Mouse (Mus musculus): Measurements from ENCODE around the gene Igflr1. TPM values are rescaled to one million over a fixed set of nuclear protein-coding genes. Genes with fewer than 3 reads are reported as not detected.

Igflr1 gene
- polyA plus RNA-seq (2015; fragmentation: Nextera tagmentation; extraction: Ambion mirVana), result 3.2 and 4.9 TPM in 2 replicates

DNA sequence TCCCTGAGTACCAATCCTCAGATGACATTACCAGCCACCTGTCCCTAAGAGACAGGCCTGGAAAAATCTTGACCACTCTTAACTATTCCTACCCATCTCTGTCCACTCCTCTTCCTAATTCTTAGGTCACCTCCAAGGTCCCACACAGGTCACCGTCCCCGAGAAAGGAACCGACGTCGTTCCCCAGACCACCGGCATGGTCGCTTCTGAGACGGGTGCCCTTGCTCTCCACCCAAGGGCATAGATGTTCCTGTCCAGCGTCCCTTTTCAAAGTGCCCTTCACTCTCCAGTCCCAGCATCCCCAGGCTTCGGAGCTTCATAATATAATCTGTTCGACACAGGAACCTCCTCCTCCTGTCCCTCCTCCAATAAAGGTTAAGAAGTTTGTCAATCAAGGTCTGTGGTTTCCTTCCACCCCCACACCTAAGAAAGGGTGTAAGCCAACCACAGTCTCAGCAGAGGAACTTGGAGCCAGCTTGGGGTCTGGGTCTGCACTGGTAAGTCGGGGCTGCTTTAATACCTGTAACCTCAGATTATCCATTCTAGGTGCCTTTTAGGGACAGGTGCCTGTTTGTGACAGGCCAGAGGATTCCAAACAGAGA, at the start of gene Igflr1:
Gene Igflr1, plus strand, starts transcription at position 458 of the 602 bp plus-strand sequence.
- Histone ChIP-seq H3K4me1 (peaks cover 19% of the 10 kb centered on the region), H3K4me2 (replicated peaks) (peak within 1 kb of the TSS; percentile 82), H3K9me3 (no peaks in the 10 kb centered on the region), H3K27me3 (no peaks in the 10 kb centered on the region), H3K27ac (no peak within 1 kb of the TSS; the same call in 1 of the 2 replicates), H3K4me3 (peak within 1 kb of the TSS; percentile 74; the same call in 1 of the 2 replicates), H3K36me3 (peaks cover 48% of the 10 kb centered on the region), H3K9ac (no peak within 1 kb of the TSS)
- 96% methylated on average over 12 of the region's 12 CpGs for WGBS
- ATAC-seq (ENCODE audit: low FRiP score, low read depth), result no peak

DNA sequence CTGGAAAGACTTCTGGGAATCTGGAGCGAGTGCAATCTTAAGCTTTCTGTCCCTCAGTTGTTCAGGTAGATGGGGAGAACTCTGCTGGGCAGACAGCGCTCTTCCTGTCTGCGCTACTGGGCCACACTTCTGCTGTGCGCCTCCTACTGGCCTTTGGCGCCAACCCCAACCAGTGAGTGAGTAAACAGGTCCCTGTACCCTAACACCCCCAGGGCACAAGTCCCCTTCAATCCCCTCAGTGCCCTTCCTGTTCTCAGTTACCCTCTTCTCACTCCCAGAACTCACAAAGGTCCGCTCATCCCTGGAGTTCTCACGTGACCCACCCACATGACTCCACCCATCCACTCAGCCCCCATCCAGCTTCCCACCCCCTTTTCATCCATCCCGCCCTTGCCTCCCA, 46.9 kb upstream of the Igflr1 start:
- H3K36me3 ChIP-seq, result peaks cover 9% of the 10 kb centered on the region
- H3K27me3 ChIP-seq, result 0 out of 2 replicates have a peak, but pooled peaks cover 3% of the 10 kb centered on the region
- H3K4me2 ChIP-seq (replicated peaks), result no peak overlapping the region
- no peak for ATAC-seq (ENCODE audit: low FRiP score, low read depth)
- H3K27ac ChIP-seq, result no peak overlapping the region
- no peak overlapping the region for H3K4me3 ChIP-seq
- no peak overlapping the region for H3K9ac ChIP-seq
- H3K9me3 ChIP-seq, result no peaks in the 10 kb centered on the region
- 42% methylated on average over 8 of the region's 8 CpGs for WGBS
- no peaks in the 10 kb centered on the region for H3K4me1 ChIP-seq

GRCm38 (mm10) chr7:30520396-30520795, 44.8 kb upstream of the Igflr1 start:
- 0 out of 2 replicates have a peak, but pooled peaks cover 2% of the 10 kb centered on the region for H3K27me3 ChIP-seq
- no peaks in the 10 kb centered on the region for H3K9me3 ChIP-seq
- 0 out of 2 replicates have a peak overlapping the region, but pooled peaks have one; percentile 0 for H3K9ac ChIP-seq
- H3K4me3 ChIP-seq, result no peak overlapping the region
- H3K36me3 ChIP-seq, result peaks cover 24% of the 10 kb centered on the region
- no peaks in the 10 kb centered on the region for H3K4me1 ChIP-seq
- 79% methylated on average over 4 of the region's 4 CpGs for WGBS
- no peak overlapping the region for H3K4me2 ChIP-seq (replicated peaks)
- no peak for ATAC-seq (ENCODE audit: low FRiP score, low read depth)
- H3K27ac ChIP-seq, result no peak overlapping the region

DNA sequence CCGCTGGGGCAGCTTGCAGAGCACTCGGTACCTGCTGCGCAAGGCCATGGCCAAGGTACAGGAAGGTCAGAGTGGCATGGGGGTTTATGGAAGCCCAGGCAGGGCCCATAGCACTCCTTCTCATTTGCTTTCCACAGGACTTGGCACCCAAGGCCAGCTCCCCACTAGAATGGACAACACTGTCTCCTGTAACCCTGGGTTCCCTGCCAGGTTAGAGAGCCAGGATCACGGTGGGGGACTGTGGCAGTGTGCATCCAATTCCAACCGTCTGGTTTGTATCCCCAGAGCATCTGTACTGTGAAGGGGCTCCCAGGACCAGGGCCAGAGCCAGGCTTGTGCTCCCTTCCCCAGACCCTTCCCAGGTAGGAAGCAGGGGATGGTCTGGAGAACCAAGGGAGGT, 44.4 kb upstream of the Igflr1 start:
- H3K9ac ChIP-seq, result no peak overlapping the region
- H3K4me3 ChIP-seq, result no peak overlapping the region
- no peaks in the 10 kb centered on the region for H3K9me3 ChIP-seq
- H3K36me3 ChIP-seq, result peaks cover 29% of the 10 kb centered on the region
- H3K4me2 ChIP-seq (replicated peaks), result no peak overlapping the region
- no peak overlapping the region for H3K27ac ChIP-seq
- H3K27me3 ChIP-seq, result no peaks in the 10 kb centered on the region
- WGBS, result 81% methylated on average over 5 of the region's 5 CpGs
- no peak for ATAC-seq (ENCODE audit: low FRiP score, low read depth)
- H3K4me1 ChIP-seq, result peaks cover under 1% of the 10 kb centered on the region; the same call in 1 of the 2 replicates

DNA sequence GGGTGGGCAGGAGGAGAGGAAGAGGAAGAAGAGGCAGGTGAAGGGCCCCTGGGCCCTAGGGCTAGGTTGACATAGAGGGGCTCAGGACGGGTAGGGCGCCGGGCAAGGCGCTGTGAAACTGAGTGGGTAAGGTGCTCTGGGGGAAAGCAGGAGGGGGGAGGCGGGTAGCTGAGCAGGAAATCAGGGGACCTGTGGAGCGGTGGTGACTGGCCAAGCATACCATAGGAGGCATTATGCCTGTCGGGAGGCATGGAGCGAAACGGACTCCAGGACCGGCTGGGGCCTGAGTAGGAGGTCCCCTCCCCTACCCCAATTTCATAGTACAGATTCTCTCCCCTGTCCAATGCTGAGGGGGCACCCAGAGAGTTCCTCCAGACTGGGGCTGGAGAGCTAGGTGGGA, 42.4 kb upstream of the Igflr1 start:
- 79% methylated on average over 10 of the region's 10 CpGs for WGBS
- Histone ChIP-seq H3K36me3 (peaks cover 47% of the 10 kb centered on the region), H3K9me3 (no peaks in the 10 kb centered on the region), H3K27ac (no peak overlapping the region), H3K9ac (no peak overlapping the region), H3K27me3 (no peaks in the 10 kb centered on the region), H3K4me1 (peaks cover 12% of the 10 kb centered on the region), H3K4me2 (replicated peaks) (no peak overlapping the region), H3K4me3 (no peak overlapping the region)
- ATAC-seq (ENCODE audit: low FRiP score, low read depth), result no peak

- ATAC-seq (ENCODE audit: low FRiP score, low read depth), result no peak
- Histone ChIP-seq H3K4me2 (replicated peaks) (no peak overlapping the region), H3K27ac (no peak overlapping the region), H3K4me1 (peaks cover 12% of the 10 kb centered on the region), H3K36me3 (peaks cover 64% of the 10 kb centered on the region), H3K9me3 (no peaks in the 10 kb centered on the region), H3K9ac (no peak overlapping the region), H3K4me3 (no peak overlapping the region), H3K27me3 (no peaks in the 10 kb centered on the region)
- WGBS, result 74% methylated on average over 6 of the region's 6 CpGs
These were observed 40.7 kb upstream of the Igflr1 start for GRCm38 (mm10) chr7:30524487-30524886.

DNA sequence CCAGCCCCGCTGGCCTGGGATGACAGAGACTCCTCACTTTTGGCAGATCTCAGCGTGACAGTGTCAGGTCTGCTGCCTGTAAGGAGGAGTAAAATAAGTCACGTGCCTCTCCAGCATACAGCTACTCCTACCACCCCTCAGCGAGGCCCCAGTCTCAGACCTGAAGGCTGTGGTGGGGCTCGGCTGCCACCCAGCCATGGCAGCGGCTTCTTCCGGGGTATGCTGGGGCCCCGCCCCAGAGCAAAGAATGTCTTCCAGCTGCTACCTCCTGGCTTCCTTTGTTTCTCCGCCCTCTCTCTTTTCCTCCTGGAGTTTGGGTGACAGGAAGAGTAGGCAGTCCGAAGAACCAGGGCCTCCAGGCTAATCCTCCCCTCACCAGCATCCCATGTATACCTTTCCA, 39.3 kb upstream of the Igflr1 start:
- ATAC-seq (ENCODE audit: low FRiP score, low read depth), result no peak
- Histone ChIP-seq H3K4me2 (replicated peaks) (peak overlapping the region; percentile 23), H3K4me3 (no peak overlapping the region; the same call in 1 of the 2 replicates), H3K9me3 (no peaks in the 10 kb centered on the region), H3K27me3 (no peaks in the 10 kb centered on the region), H3K36me3 (peaks cover 78% of the 10 kb centered on the region), H3K4me1 (peaks cover 12% of the 10 kb centered on the region), H3K27ac (no peak overlapping the region), H3K9ac (peak overlapping the region; percentile 43)
- 25% methylated on average over 10 of the region's 10 CpGs for WGBS

GRCm38 (mm10) chr7:30526399-30526798, 38.8 kb upstream of the Igflr1 start:
- Histone ChIP-seq H3K4me2 (replicated peaks) (peak overlapping the region; percentile 23), H3K9me3 (no peaks in the 10 kb centered on the region), H3K4me1 (peaks cover 12% of the 10 kb centered on the region), H3K27ac (no peak overlapping the region; the same call in 1 of the 2 replicates), H3K27me3 (no peaks in the 10 kb centered on the region), H3K4me3 (peak overlapping the region; percentile 11; the same call in 1 of the 2 replicates), H3K9ac (peak overlapping the region; percentile 43), H3K36me3 (peaks cover 83% of the 10 kb centered on the region)
- no peak for ATAC-seq (ENCODE audit: low FRiP score, low read depth)
- 19% methylated on average over 17 of the region's 17 CpGs for WGBS

DNA sequence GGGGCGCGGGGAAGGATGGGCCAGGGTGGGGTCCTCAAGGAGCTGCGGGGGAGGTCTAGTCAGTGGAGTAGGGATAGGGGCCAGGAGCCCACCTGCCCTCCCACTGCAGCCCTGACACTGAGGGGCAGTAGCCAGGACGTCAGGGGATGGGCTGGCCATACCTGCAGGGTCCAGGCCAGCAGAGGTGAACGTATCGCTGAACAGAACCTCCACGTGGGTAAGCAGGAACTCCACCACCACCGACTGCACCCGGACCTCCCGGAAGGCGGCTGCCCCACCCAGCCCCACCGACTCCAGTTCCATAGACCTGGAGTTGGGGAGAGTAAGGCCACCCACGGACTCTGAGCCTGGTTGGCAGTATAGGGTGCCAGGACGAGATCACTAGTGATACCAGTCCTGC, 38.2 kb upstream of the Igflr1 start:
- H3K27ac ChIP-seq, result no peak overlapping the region

DNA sequence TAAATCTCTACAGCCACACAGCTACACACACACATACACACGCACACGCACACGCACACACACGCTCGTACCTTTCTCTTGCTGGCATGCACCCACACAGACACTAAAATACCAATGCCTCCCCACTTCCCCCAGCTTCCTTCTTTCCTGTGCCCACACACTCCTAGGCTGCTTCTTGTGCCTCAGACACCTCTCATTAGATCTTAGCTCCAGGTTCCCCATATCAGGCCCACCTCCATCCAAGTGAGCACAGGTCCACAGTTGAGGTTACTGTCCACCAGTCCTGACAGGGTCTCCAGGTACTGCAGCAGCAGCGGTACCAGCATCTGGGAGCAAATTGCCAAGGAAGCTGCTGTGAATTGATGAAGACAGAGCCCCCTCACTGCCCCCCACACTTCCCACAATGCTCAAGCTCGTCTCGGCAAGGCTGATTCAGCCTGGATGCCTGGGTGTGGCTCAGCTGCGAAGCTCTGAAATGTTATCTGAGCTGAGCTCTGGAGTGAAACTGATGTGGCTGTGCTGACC, 33.9 kb upstream of the Igflr1 start:
- Histone ChIP-seq H3K4me1 (peaks cover 27% of the 10 kb centered on the region), H3K36me3 (peaks cover 66% of the 10 kb centered on the region), H3K9ac (peak overlapping the region; percentile 15; the same call in 1 of the 2 replicates), H3K27ac (no peak overlapping the region), H3K4me2 (replicated peaks) (no peak overlapping the region), H3K27me3 (no peaks in the 10 kb centered on the region), H3K9me3 (no peaks in the 10 kb centered on the region), H3K4me3 (no peak overlapping the region)
- ATAC-seq (ENCODE audit: low FRiP score, low read depth), result no peak
- WGBS, result 82% methylated on average over 9 of the region's 9 CpGs

More for the DNA sequence above, 38.2 kb upstream of the Igflr1 start:
- H3K4me3 ChIP-seq, result no peak overlapping the region
- H3K4me1 ChIP-seq, result peaks cover 12% of the 10 kb centered on the region
- no peaks in the 10 kb centered on the region for H3K9me3 ChIP-seq
- H3K27me3 ChIP-seq, result no peaks in the 10 kb centered on the region
- ATAC-seq (ENCODE audit: low FRiP score, low read depth), result no peak
- 84% methylated on average over 14 of the region's 14 CpGs for WGBS
- peak overlapping the region; percentile 43 for H3K9ac ChIP-seq
- peak overlapping the region; percentile 23; the same call in 1 of the 2 replicates for H3K4me2 ChIP-seq (replicated peaks)
- peaks cover 89% of the 10 kb centered on the region for H3K36me3 ChIP-seq

- Histone ChIP-seq H3K9me3 (no peaks in the 10 kb centered on the region), H3K4me3 (peak overlapping the region; percentile 2; the same call in 1 of the 2 replicates), H3K4me2 (replicated peaks) (peak overlapping the region; percentile 88; the same call in 1 of the 2 replicates), H3K9ac (peak overlapping the region; percentile 75; the same call in 1 of the 2 replicates), H3K27me3 (no peaks in the 10 kb centered on the region), H3K36me3 (peaks cover 52% of the 10 kb centered on the region), H3K27ac (no peak overlapping the region), H3K4me1 (peaks cover 21% of the 10 kb centered on the region)
- no peak for ATAC-seq (ENCODE audit: low FRiP score, low read depth)
- WGBS, result 42% methylated on average over 8 of the region's 8 CpGs
These were observed 32.3 kb upstream of the Igflr1 start for GRCm38 (mm10) chr7:30532931-30533330.

DNA sequence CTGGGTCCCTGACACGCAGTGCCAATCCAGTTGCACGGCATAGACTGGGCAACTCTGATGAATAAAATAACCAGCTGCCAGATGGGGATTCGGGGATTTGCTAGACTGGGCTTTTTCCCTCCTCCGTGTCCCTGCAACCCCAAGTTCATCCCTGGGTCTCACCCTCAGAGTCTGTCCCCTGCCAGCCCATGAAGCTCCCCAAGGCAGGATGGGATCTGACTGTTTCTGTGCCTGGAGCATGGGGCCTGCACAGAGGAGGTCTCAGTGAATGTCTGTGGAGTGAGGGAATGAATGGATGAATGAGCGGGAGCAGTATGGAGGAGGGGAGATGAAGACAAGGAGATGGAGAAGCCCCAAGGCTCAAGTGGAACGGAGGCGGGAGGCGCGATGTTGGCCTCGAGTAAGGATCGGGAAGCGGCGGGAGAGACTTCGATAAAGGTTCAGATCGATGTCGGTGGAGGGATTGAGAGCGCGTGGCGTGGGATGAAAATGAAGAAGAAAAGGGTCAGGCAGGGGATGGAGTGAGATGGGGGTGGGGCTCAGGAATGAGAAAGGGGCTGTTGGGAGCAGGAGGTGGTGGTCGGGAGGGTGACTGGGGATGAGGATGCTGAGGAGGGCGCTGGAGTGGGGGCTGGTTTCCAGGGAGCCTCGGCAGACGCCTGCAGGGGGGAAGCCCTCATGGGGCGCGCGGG, 31.1 kb upstream of the Igflr1 start:
- 7% methylated on average over 24 of the region's 26 CpGs for WGBS
- Histone ChIP-seq H3K36me3 (peaks cover 48% of the 10 kb centered on the region), H3K27me3 (no peaks in the 10 kb centered on the region), H3K27ac (0 out of 2 replicates have a peak overlapping the region, but pooled peaks have one; percentile 22), H3K4me2 (replicated peaks) (peak overlapping the region; percentile 88), H3K9me3 (no peaks in the 10 kb centered on the region), H3K9ac (peak overlapping the region; percentile 75), H3K4me1 (peaks cover 21% of the 10 kb centered on the region), H3K4me3 (peak overlapping the region; percentile 73)
- ATAC-seq (ENCODE audit: low FRiP score, low read depth), result no peak; the same call in 1 of the 2 replicates

Data from limb, embryonic 13.5 days (tissue).